Mouse (Mus musculus): ENCODE data around the gene Olfr1250.

DNA sequence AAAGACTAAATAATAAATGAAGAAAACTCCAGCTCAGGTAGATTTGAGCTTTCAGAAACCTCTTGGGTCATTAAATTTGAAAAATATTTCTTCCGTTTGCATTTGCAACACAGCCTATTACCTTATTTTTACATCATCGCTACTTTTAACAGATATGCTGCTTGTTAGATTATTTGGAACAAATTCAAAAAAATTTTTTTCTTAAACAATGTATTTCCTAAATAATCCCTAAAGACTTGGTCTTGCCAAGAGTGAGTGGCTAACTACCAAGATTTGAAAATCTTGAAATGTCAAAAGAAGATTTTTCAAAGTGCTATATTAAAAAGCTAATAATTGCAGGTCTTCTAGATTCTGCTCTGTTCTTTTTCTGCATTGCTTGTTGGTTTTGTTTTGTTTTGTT lies 47.2 kb downstream of the Olfr1250 start, which contains the start of gene Olfr1247:
- TF ChIP-seq GATA1 (IDR thresholded peaks at IDR 0.05; ENCODE audit: low read length), result no peak
- TF ChIP-seq TAL1 (IDR thresholded peaks at IDR 0.05; ENCODE audit: low read length), result no peak
